Mouse (Mus musculus): ENCODE data around the gene Asic1.

DNA sequence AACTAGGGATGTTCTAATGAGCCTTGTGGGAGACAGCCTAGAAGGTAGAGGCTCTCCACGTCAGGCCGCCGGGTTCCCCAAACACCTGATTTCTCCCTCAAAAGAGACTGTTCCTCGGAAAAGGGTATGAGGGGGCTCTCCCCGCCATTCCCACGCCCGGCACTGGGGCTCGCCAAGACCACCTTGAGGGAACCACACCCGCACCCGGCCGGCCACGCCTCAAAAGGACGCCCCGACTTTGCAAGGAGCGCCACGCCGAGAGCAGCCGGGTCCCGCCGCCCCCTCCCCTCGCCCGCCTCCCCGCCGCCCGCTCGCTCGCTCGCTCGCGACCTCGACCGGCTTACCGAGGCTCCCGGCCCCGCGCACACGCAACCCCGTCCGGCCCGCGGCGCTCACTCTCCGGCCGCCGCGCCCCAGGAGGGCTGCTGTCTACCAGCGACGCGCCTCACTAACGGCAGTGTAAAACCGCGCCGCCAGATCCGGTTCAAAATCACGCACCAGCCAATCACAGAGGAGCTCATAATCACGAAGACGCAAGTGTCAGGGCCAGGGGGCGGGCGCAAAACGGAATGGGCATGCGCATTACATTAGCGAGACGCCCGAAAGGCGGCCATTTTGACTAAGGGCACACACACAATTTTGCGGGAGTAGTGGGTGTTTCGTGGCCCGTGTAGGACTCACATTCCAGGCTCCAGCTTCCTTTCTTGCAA lies 18.9 kb upstream of the Asic1 start, which contains the start of gene Racgap1:
- TF ChIP-seq CTCF (IDR thresholded peaks at IDR 0.05; ENCODE audit: insufficient read depth, low read depth, low read length) (no peak), POLR2A (IDR thresholded peaks at IDR 0.05; ENCODE audit: insufficient read depth, low read depth, low read length) (no peak)
